Mouse (Mus musculus) hindbrain, embryonic 13.5 days (tissue): ENCODE measurements at regions not wholly inside any gene's neighbourhood (a gene's known extent, or its start where the extent isn't known, plus 50 kb on each side); places are given as distances from the start of the nearest gene placed in this dataset.

Source experiments
- ATAC-seq: fragments of 200-750 bp; cut with Nextera tagmentation; 2 replicates; pipeline ENCODE4 v1.8.0; 2017; ENCODE audit warnings: moderate TSS enrichment; ENCODE audit not compliant: low FRiP score
- H3K27ac ChIP-seq: fragments of 300-500 bp; sonication (generic); 2 replicates; pipeline ENCODE4 v1.5.1; 2015; ENCODE audit warnings: inconsistent platforms, mild to moderate bottlenecking, moderate library complexity
- H3K27me3 ChIP-seq: fragments of 300-500 bp; sonication (generic); 2 replicates; pipeline ENCODE4 v1.6.1; 2015; ENCODE audit warnings: mild to moderate bottlenecking, inconsistent platforms
- H3K36me3 ChIP-seq: fragments of 300-500 bp; sonication (generic); 2 replicates; pipeline ENCODE4 v1.6.1; 2015; ENCODE audit warnings: mild to moderate bottlenecking, inconsistent platforms
- H3K4me1 ChIP-seq: fragments of 300-500 bp; sonication (generic); replicated peaks from 2 replicates; pipeline ENCODE4 v1.6.1; 2015; ENCODE audit warnings: inconsistent platforms
- H3K4me2 ChIP-seq: fragments of 300-500 bp; sonication (generic); 2 replicates; pipeline ENCODE4 v1.6.1; 2015; ENCODE audit warnings: inconsistent platforms, mild to moderate bottlenecking, moderate library complexity
- H3K4me3 ChIP-seq: fragments of 300-500 bp; sonication (generic); 2 replicates; pipeline ENCODE4 v1.5.1; 2015; ENCODE audit warnings: mild to moderate bottlenecking, inconsistent platforms
- H3K9ac ChIP-seq: fragments of 300-500 bp; sonication (generic); 2 replicates; pipeline ENCODE4 v1.6.1; 2015; ENCODE audit warnings: mild to moderate bottlenecking, inconsistent platforms
- H3K9me3 ChIP-seq: fragments of 300-500 bp; sonication (generic); 2 replicates; pipeline ENCODE4 v1.6.1; 2016; ENCODE audit warnings: inconsistent platforms
- WGBS: fragments of 180-500 bp; shearing (Covaris S2); methylation state at CpG from one replicate; pipeline ENCODE4 v1.1.7; 2015; 5-methylcytosine and 5-hydroxymethylcytosine counted together

DNA sequence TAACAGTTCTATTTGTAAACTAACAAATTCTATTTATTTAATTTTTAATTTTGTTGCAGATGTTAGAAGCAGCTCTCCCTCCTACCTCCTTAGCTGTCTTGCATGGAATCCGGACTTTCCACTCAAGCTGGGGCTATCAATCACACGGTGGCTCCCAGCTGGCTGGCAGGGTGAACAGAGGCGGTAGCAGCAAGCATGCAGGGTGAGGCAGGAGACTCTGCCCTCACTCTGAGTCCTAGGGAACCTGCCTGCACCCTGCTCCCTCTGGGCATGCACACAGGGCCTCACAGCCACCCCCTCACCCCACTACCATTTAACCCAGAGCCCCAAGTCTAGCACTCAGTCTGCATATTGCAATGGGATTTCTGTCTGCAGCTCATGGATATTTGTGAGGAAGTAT, 168.4 kb upstream of the Zfp703 start:
- no peaks in the 10 kb centered on the region for H3K9me3 ChIP-seq
- H3K36me3 ChIP-seq, result no peaks in the 10 kb centered on the region
- ATAC-seq, result no peak
- 0 out of 2 replicates have a peak overlapping the region, but pooled peaks have one; percentile 19 for H3K9ac ChIP-seq
- no peak overlapping the region for H3K4me2 ChIP-seq
- H3K27me3 ChIP-seq, result peaks cover 29% of the 10 kb centered on the region
- peaks cover 50% of the 10 kb centered on the region for H3K4me1 ChIP-seq
- no peak overlapping the region for H3K27ac ChIP-seq
- no peak overlapping the region for H3K4me3 ChIP-seq
- WGBS, result 4% methylated on average over 3 of the region's 3 CpGs

DNA sequence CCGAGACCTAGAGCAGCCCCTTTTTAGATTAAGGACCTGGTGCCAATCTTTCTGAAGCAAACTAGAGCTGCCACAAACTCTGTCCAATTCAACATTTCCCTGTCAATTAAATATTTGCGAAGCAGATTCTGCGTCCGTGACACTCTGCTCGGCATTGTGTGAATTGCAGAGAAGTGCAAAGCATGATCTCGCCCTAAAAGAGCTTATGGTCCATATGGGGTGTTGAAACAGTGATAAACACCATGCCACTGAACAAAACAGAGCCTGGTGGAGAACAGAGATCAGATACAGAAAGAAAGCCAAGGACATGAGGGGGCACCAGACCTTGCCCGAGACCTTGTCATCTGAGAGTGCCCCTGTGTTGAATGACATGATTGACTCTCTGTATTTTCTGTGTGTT, 167.2 kb upstream of the Zfp703 start:
- ATAC-seq, result no peak
- no peak overlapping the region for H3K27ac ChIP-seq

DNA sequence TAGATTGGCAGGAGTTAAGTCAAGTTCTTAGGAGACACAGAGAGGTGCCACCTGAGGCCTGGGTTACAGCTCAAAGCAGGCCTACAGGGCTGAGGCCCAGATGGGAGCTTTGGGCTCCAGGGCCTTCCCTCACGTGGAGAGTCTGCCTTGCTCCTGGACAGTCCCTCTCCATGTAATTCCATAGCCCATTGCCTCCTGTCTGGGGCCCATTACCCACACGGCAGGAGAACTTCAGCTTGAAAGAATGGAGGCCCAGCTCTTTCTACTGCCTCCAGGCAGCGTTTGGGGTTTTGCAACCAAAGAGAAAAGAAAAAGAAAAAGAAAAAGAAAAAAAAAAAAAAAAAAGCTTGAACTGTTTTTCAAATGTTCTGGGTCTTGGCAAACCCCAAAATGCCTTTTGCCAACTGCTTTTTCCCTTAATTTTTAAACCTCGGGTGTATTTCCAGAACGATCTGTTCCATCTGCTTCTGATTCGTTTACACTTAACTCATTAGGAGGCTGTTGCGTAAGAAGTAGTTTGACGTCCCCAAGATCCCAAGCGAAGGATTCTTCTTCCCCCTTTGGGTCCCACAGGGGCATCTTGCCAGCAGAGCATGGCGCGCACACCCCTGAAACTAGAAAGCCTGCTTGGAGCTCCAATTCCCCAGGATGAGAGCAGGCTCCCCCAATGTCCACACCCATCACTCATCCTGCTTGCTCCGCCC, 165.4 kb upstream of the Zfp703 start:
- WGBS, result 67% methylated on average over 12 of the region's 12 CpGs
- Histone ChIP-seq H3K4me3 (no peak overlapping the region), H3K4me1 (peaks cover 35% of the 10 kb centered on the region), H3K9me3 (no peaks in the 10 kb centered on the region), H3K9ac (no peak overlapping the region), H3K27me3 (peaks cover 18% of the 10 kb centered on the region), H3K36me3 (no peaks in the 10 kb centered on the region), H3K27ac (no peak overlapping the region), H3K4me2 (no peak overlapping the region)
- ATAC-seq, result no peak

More for the DNA sequence above, 167.2 kb upstream of the Zfp703 start:
- Histone ChIP-seq H3K27me3 (peaks cover 20% of the 10 kb centered on the region), H3K4me3 (no peak overlapping the region), H3K36me3 (no peaks in the 10 kb centered on the region), H3K9me3 (no peaks in the 10 kb centered on the region), H3K9ac (no peak overlapping the region), H3K4me1 (peaks cover 39% of the 10 kb centered on the region), H3K4me2 (no peak overlapping the region)
- 90% methylated on average over 7 of the region's 7 CpGs for WGBS

DNA sequence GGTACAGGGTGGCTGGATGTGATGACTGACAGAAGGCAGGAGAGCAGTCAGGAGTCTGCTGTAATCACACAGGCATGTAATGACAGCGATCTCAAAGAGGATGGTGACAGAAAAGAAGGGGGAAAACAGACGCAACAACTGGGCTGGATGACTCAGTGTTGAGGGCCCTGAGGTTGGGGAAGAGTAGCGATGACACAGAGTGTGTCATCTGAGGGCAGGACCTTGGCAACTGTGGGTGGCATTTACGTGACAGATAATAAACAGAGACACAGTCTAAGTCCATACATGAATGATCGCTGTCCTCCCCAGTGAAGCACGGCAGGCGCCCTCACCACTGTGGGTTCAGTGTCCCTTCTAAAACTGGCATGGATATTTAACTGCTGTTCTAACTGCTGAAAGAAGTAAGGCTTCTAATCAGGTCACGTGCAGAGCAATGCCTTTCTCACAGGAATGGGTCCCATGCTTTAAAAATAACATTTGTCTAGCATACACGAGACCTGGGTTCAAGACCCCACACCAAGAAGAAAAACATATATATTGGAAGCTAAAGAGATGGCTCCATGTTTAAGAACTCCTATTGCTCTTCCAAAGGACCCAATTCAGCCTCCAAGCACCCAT, 163.8 kb upstream of the Zfp703 start:
- no peak overlapping the region for H3K9ac ChIP-seq
- H3K9me3 ChIP-seq, result no peaks in the 10 kb centered on the region
- peaks cover 25% of the 10 kb centered on the region for H3K4me1 ChIP-seq
- no peak for ATAC-seq
- WGBS, result 83% methylated on average over 9 of the region's 9 CpGs
- H3K4me3 ChIP-seq, result no peak overlapping the region
- H3K27ac ChIP-seq, result no peak overlapping the region
- H3K27me3 ChIP-seq, result peaks cover 15% of the 10 kb centered on the region
- no peak overlapping the region for H3K4me2 ChIP-seq
- H3K36me3 ChIP-seq, result no peaks in the 10 kb centered on the region

DNA sequence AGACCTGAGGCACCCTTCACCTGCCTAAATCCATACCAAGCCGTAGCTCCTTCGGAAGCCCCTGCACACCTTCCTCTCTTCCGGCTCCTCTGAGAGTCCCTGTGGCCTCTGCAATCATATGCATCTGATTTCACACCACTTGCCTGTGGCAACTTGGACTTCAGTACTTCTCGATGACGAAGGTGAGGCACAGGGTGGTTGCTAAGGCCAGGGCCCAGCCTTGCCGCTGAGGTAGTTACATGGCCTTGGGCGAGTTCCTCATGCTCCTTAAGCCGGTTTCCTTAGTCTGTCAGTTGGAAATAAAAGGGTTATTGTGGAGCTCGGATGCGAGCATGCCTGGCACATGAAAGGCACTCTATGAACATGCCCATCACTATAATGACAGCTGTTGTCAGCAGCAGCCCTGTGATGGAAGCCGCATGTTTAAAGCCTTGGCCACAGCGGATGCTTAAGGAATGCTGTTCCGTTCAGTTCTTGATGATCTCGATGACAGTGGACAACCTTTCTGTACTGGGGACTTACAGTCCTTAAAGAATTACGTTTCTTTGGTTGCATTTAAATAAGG, 162.0 kb upstream of the Zfp703 start:
- Histone ChIP-seq H3K4me3 (no peak overlapping the region), H3K36me3 (no peaks in the 10 kb centered on the region), H3K27me3 (peaks cover 9% of the 10 kb centered on the region), H3K27ac (no peak overlapping the region), H3K4me1 (peaks cover 16% of the 10 kb centered on the region), H3K9ac (no peak overlapping the region), H3K4me2 (no peak overlapping the region), H3K9me3 (no peaks in the 10 kb centered on the region)
- no peak for ATAC-seq
- WGBS, result 58% methylated on average over 15 of the region's 15 CpGs

DNA sequence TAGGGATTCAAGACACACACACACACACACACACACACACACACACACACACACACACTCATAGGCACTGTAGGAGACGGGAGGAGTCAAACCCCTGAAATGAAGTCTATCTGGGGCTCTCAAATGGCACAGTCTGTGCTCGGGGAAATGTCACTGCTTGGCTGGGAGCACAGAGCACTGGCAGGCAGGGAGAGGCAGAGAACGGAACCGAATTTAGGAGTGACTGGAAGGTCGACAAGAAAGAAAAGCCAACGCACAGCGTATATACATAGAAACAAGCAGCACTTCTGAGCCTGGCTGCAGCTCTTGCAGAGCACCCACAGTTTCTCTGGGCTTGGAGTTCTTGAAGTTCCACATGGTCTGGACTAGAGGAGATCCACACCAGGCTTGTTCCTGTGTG, 160.1 kb upstream of the Zfp703 start:
- no peak for ATAC-seq
- no peak overlapping the region for H3K4me3 ChIP-seq
- H3K4me2 ChIP-seq, result no peak overlapping the region
- H3K27me3 ChIP-seq, result peaks cover 2% of the 10 kb centered on the region; the same call in 1 of the 2 replicates
- peaks cover 12% of the 10 kb centered on the region for H3K4me1 ChIP-seq
- H3K9me3 ChIP-seq, result no peaks in the 10 kb centered on the region
- H3K27ac ChIP-seq, result no peak overlapping the region
- no peaks in the 10 kb centered on the region for H3K36me3 ChIP-seq
- 76% methylated on average over 7 of the region's 7 CpGs for WGBS
- H3K9ac ChIP-seq, result no peak overlapping the region

DNA sequence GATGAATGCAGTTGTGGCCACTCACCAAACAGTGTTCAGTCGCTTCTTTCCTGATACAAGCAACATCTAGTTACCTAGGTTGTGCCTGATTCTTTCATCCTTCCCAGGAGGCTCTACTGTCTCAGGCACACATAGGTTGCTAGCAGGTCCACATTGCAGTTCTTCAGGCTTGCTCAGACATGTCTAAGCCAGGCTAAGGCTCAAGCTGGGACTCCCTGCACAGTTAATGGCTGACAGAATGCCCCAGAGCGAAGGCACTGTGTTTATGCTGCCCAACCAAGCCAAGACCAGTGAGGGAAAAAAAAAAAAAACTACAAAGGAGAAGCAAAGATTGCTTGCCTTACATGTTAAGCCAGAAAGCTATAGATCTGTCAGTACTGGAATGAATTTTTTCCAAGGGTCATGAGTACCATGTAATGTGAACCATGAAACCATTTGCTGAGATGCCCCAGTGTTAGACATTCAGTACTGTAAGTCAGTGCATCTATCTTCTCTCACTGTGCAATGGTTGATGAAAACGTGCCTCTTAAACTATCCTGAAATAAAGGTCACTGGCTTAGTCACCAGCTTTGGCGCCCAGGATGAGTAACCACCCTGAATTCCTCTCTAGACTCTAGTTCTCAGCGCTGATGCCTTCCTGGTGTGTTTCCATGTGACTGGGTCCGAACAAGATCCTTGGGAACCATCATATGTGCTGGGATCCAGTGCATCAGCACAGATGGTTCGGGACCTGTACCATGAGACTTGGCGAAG, 152.8 kb upstream of the Zfp703 start:
- H3K9ac ChIP-seq, result no peak overlapping the region
- 0 out of 2 replicates have a peak, but pooled peaks cover 5% of the 10 kb centered on the region for H3K27me3 ChIP-seq
- H3K4me1 ChIP-seq, result 0 out of 2 replicates have a peak, but pooled peaks cover 3% of the 10 kb centered on the region
- no peak overlapping the region for H3K27ac ChIP-seq
- no peak overlapping the region for H3K4me2 ChIP-seq
- no peaks in the 10 kb centered on the region for H3K36me3 ChIP-seq
- H3K9me3 ChIP-seq, result no peaks in the 10 kb centered on the region
- no peak overlapping the region for H3K4me3 ChIP-seq
- WGBS, result 89% methylated on average over 8 of the region's 8 CpGs
- ATAC-seq, result no peak

- no peak overlapping the region for H3K27ac ChIP-seq
- no peak overlapping the region for H3K4me3 ChIP-seq
- no peak overlapping the region for H3K9ac ChIP-seq
- no peaks in the 10 kb centered on the region for H3K9me3 ChIP-seq
- H3K4me2 ChIP-seq, result no peak overlapping the region
- ATAC-seq, result no peak
- WGBS, result 46% methylated on average over 10 of the region's 10 CpGs
- H3K4me1 ChIP-seq, result peaks cover 15% of the 10 kb centered on the region
- no peaks in the 10 kb centered on the region for H3K36me3 ChIP-seq
- peaks cover 15% of the 10 kb centered on the region; the same call in 1 of the 2 replicates for H3K27me3 ChIP-seq
Measured at GRCm38 (mm10) chr8:26828311-26828909, 148.7 kb upstream of the Zfp703 start.

DNA sequence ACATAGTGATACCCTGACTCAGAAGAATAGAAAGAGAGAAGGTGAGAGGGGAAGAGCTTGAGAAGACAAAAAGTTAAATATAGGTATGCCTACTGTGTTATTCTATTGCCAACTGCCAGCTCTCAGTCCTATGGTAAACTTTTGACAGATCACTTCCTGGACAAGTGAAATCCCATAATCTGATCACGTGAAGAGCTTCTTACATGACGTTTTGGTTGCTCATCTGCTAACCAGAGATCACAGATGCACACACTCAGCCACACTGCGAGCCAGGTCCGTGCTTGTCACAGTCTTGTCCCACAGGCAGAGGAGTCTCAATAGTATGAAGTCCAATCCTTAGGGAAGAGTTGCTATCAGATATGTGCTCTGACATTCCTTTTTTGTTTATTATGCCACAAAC, 147.8 kb upstream of the Zfp703 start:
- Histone ChIP-seq H3K27ac (no peak overlapping the region), H3K4me1 (peaks cover 19% of the 10 kb centered on the region), H3K9ac (no peak overlapping the region), H3K4me3 (no peak overlapping the region), H3K36me3 (no peaks in the 10 kb centered on the region), H3K4me2 (no peak overlapping the region), H3K27me3 (peaks cover 16% of the 10 kb centered on the region; the same call in 1 of the 2 replicates), H3K9me3 (no peaks in the 10 kb centered on the region)
- 91% methylated on average over 4 of the region's 4 CpGs for WGBS
- no peak for ATAC-seq

DNA sequence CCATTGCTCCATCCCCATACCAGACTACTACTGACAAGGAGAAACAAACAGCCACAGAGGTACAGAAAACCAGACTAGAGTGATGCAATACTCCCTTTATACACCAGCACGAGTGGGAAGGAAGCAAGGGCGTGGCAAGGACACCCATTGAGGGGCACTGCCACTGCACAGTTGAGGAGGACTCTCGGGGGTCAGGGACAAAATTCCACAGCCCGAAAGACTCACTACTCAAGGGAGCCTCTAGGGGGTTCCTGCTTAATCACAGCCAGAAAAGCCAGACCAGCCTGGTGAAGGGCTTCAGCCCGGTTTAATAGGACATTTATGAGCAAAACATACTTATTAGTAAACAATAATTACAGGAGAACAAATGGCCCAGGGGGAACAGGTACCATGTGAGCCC, 146.0 kb upstream of the Zfp703 start:
- ATAC-seq, result no peak
- H3K9me3 ChIP-seq, result no peaks in the 10 kb centered on the region
- no peak overlapping the region for H3K4me3 ChIP-seq
- H3K4me1 ChIP-seq, result peaks cover 19% of the 10 kb centered on the region
- H3K4me2 ChIP-seq, result no peak overlapping the region
- no peak overlapping the region for H3K9ac ChIP-seq
- H3K27me3 ChIP-seq, result peaks cover 25% of the 10 kb centered on the region
- no peaks in the 10 kb centered on the region for H3K36me3 ChIP-seq
- H3K27ac ChIP-seq, result no peak overlapping the region
- 26% methylated on average over 5 of the region's 5 CpGs for WGBS

DNA sequence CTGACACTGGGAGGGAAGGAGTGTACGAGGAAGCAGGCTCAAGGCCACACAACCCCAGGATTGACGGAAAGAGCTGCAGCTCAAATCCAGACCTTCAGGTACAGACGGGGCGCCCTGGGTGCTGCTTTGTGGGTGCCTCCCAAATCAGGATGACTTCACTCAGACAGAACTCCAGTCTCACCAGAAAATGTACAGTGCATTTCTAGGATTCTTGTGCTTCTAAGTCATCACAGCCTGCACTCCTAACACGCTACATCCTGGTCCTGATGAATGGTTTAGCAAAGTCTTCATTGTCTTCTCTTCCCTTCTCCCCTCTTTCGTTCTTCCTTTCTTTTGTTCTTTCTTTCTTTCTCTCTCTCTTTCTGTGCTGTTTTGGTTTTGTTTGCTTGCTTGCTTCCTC, 145.3 kb upstream of the Zfp703 start:
- no peak overlapping the region for H3K27ac ChIP-seq
- no peak overlapping the region for H3K4me3 ChIP-seq
- WGBS, result 76% methylated on average over 6 of the region's 6 CpGs
- peaks cover 29% of the 10 kb centered on the region for H3K27me3 ChIP-seq
- no peaks in the 10 kb centered on the region for H3K9me3 ChIP-seq
- no peaks in the 10 kb centered on the region for H3K36me3 ChIP-seq
- peaks cover 19% of the 10 kb centered on the region for H3K4me1 ChIP-seq
- no peak overlapping the region for H3K9ac ChIP-seq
- ATAC-seq, result no peak
- H3K4me2 ChIP-seq, result no peak overlapping the region

DNA sequence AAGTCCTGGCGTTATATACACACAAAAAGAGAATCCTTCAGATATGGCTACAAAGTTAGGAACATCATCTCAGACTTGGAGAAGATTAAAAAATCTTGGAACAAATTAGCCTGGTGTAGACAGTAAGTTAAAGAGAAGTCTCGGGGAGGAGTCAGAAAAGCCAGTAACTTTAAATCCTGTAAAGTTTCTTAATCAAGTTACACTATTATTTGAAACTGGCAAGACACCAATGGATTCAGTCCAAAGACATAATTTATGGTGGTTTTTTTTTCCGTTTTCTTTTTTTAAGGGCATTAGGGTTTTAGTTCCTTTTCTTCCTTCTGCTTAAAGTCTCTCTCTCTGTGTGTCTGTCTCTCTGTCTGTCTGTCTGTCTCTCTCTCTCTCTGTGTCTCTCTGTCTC, 144.6 kb upstream of the Zfp703 start:
- no peak overlapping the region for H3K9ac ChIP-seq
- 77% methylated on average over 3 of the region's 3 CpGs for WGBS
- peaks cover 19% of the 10 kb centered on the region for H3K4me1 ChIP-seq
- no peak overlapping the region for H3K4me2 ChIP-seq
- H3K36me3 ChIP-seq, result no peaks in the 10 kb centered on the region
- no peak overlapping the region for H3K27ac ChIP-seq
- H3K4me3 ChIP-seq, result no peak overlapping the region
- no peak for ATAC-seq
- H3K9me3 ChIP-seq, result no peaks in the 10 kb centered on the region
- peaks cover 29% of the 10 kb centered on the region for H3K27me3 ChIP-seq
